Mouse (Mus musculus) hematopoietic stem cell, adult 5-6 weeks (primary cell): Measurements from ENCODE around the gene Mettl16. TPM values are rescaled to one million over a fixed set of nuclear protein-coding genes. Genes with fewer than 3 reads are reported as not detected.

Experiments
- ATAC-seq, 2 experiments: fragments of 125-278 bp in 1 of 2; replicated peaks in 1 of 2; 2 replicates each; pipeline ENCODE4 v1.8.0; 2016 to 2017; ENCODE audit warnings: inconsistent platforms in 2 of 2, mild to moderate bottlenecking in 2 of 2, moderate number of reproducible peaks in 2 of 2, low read depth in 1 of 2, moderate TSS enrichment in 1 of 2; ENCODE audit not compliant: low FRiP score in 2 of 2, poor library complexity in 2 of 2, severe bottlenecking in 2 of 2, insufficient read depth in 1 of 2, low TSS enrichment in 1 of 2
- total RNA-seq: library from RNA; stranded (forward); fragments of 172-1452, 232-1000 nt; gene quantifications from 2 replicates; pipeline ENCODE4 v1.2.3, GENCODE M21; 2017

Mettl16 gene
- total RNA-seq, 1 experiment from 2014 or later = 50.9 TPM

GRCm38 (mm10) chr11:74826702-74827101 lies 56.1 kb downstream of the Mettl16 start:
- no peak for ATAC-seq

- ATAC-seq = no peak
Measured at GRCm38 (mm10) chr11:74827791-74828403, 57.3 kb downstream of the Mettl16 start.

- ATAC-seq = no peak
Measured at GRCm38 (mm10) chr11:74828404-74828931, 57.8 kb downstream of the Mettl16 start.

- no peak for ATAC-seq
Measured at GRCm38 (mm10) chr11:74828965-74829550, 58.4 kb downstream of the Mettl16 start.

GRCm38 (mm10) chr11:74829812-74830211 lies 59.2 kb downstream of the Mettl16 start:
- peak; percentile 40 to 51 for ATAC-seq

- peak; percentile 51 to 52 for ATAC-seq
Measured at GRCm38 (mm10) chr11:74830256-74831161, 59.9 kb downstream of the Mettl16 start, which contains the start of gene Mnt. Gene Mnt, plus strand, starts transcription at chr11:74830920.

- ATAC-seq = no peak
Measured at GRCm38 (mm10) chr11:74831191-74831605, 60.6 kb downstream of the Mettl16 start.

GRCm38 (mm10) chr11:74831606-74832451 lies 61.2 kb downstream of the Mettl16 start:
- ATAC-seq = peak; percentile 46 to 51

GRCm38 (mm10) chr11:74832503-74833143 lies 62.0 kb downstream of the Mettl16 start:
- ATAC-seq = peak; percentile 8 to 14; a peak in 3 of 4 replicates

GRCm38 (mm10) chr11:74833536-74834358 lies 63.1 kb downstream of the Mettl16 start:
- ATAC-seq = no peak

GRCm38 (mm10) chr11:74834359-74834638 lies 63.7 kb downstream of the Mettl16 start:
- ATAC-seq = no peak

- ATAC-seq = no peak
Measured at GRCm38 (mm10) chr11:74834650-74835277, 64.1 kb downstream of the Mettl16 start.

GRCm38 (mm10) chr11:74835593-74836224 lies 65.1 kb downstream of the Mettl16 start:
- no peak for ATAC-seq

- ATAC-seq = no peak
Measured at GRCm38 (mm10) chr11:74836225-74837055, 65.8 kb downstream of the Mettl16 start.
